Mouse (Mus musculus): ENCODE results near the gene Cfap73.

The Cfap73 gene

GRCm38 (mm10) chr5:120634131-120634530 is at the start of gene Cfap73:
TSS of gene Cfap73 (minus strand) at chr5:120634235.
- DNase-seq (ENCODE audit: low spot score): no peak

- DNase-seq (ENCODE audit: low spot score): no peak
These were observed 49.1 kb upstream of the Cfap73 start for GRCm38 (mm10) chr5:120682982-120683771.

DNA sequence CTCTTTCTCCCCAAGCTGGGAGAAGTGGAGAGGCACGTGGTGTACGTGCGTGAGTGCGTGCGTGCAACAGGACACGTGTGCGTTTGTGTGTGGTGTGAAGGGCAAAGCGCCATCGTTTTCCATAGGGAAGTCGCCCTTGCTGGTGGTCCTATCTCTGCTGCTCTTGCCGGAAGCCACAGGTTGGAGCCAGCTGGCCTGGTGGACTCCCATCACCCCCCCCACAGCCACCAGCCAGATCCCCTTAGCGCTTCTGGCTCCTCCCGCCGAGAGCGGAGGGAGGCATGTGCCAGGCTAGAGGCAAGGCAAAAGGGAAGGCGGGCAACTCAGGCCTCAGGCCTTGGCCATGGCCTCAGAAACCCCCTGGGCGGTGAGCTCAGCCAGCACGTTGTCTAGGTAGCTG is 46.9 kb upstream of the Cfap73 start:
- DNase-seq (ENCODE audit: low spot score): no peak

DNA sequence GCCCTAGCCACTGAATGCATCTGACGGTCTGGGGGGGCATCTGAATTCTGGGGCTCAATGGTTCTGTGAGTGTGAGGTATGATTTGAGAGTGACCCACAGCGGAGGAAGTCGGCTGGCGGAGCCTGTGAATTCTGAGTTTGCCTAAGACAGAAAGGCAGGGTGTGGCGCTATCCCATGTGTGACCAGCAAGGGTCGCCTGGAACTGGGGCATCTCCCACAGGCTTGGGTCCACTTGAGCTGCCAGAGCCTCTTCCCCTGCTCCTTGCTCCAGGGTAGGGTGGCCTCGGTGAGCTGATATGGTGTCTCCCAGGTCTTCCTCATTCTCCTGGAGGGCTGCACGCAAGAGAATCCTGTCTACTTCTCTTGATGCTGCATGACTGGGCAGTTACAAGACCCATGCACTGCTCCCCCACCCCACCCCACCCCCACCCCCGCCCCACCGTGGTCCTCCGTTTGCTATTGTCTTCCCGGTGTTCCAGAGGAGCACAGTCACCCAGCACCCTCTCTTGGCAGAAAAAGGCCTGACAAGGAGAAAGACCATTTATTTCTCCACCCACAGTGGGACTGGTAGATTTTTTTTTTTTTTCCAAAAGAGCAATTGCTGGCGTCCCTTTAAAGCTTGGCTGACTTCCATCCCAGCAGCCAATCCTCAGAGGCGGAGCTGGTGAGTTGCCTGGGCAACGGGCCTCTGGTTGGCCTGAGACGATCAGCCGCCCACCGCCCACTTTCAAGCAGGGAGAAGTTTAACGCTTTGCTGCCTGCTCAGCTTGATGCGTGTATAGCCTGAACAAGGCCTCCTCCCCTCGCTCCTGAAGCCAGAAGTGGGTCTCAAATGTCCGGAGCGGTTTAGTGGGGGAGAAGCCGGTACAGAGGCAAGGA is 45.9 kb upstream of the Cfap73 start:
- DNase-seq (ENCODE audit: low spot score): peak; percentile 83

GRCm38 (mm10) chr5:120677516-120677915 is 43.5 kb upstream of the Cfap73 start:
- no peak for DNase-seq (ENCODE audit: low spot score)

GRCm38 (mm10) chr5:120674229-120675145 is 40.5 kb upstream of the Cfap73 start:
- no peak for DNase-seq (ENCODE audit: low spot score)

- no peak for DNase-seq (ENCODE audit: low spot score)
These were observed 39.6 kb upstream of the Cfap73 start for GRCm38 (mm10) chr5:120673626-120674025.

GRCm38 (mm10) chr5:120671865-120672264 is 37.8 kb upstream of the Cfap73 start:
- no peak for DNase-seq (ENCODE audit: low spot score)

GRCm38 (mm10) chr5:120670132-120670531 is 36.1 kb upstream of the Cfap73 start:
- no peak for DNase-seq (ENCODE audit: low spot score)

DNA sequence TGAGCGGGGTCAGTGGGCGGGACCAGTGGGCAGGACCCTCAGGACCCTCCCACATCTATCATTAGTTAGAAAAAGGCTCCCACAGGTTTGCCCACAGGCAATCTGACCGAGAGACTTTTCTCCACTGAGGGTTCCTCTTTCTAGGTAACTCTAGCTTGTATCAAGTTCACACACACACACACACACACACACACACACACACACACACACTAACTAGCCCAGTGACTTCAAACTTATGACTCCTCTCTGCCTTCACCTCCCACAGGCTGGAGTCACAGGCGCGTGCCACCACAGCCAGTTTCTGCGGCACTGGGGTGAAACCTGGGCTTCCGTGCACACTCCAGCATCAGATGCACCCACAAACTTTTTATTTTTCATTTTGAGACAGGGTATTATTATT is 34.7 kb upstream of the Cfap73 start:
- no peak for DNase-seq (ENCODE audit: low spot score)

DNA sequence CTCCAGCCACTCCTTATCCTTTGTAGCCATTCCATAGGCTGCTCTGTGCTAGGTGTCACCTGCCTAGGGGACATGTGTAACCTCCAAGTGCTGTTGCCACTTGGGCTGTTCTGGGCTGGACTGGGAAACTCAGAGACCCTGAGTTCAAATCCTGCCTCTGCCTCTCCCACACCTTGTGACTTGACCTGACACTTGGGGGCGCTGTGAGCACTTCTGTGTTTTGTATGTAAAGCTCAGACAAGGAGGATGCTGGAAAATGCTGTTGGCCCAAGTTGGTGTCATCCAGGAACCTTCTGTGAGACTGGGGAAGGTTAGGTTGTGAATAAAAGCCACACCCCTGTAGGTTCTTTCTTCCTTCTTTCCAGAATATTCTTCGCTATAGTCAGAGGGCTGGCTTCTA is 30.9 kb upstream of the Cfap73 start:
- no peak for DNase-seq (ENCODE audit: low spot score)

- no peak for DNase-seq (ENCODE audit: low spot score)
These were observed 26.8 kb upstream of the Cfap73 start for GRCm38 (mm10) chr5:120660816-120661215.

DNA sequence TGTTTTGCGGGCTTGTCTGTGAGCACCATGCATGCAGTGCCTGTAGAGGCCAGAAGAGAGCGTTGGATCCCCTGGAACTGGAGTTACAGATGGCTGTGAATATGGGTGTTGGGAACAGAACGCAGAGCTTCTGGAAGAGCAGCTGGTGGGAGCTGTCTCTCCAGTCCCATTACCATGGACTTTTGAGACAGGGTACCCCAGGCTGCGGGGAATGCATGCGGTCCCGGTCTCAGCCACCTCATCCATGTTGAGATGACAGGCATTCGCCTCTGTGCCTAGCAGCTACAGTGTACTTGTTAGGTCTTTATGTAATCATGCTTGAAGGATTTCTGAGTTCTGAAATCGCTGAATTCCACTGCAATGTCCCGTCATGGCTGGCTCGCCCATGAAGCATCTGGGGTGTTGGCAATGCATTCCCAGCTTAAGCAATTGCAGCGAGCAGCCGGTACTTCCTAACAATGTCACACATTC is 22.3 kb upstream of the Cfap73 start:
- DNase-seq (ENCODE audit: low spot score): no peak

DNA sequence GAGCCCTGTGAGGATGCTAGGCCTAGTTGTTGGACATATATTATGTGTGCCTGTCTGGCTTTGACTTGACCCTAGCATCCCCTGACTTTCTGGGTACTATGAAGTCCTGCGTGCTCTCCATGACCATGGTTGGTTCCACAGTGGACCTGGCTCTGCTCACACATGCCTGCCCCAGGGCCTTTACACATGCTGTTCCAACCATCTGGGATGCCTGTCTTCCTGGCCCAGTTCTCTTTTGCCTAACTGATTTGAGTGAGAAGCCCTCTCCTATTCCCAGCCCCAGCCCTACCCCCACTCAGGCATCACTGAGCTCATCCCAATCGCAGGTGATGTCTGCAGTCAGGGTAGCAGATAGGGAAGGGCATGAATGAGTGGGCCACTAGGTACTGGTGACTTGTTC is 19.8 kb upstream of the Cfap73 start:
- DNase-seq (ENCODE audit: low spot score): no peak

- DNase-seq (ENCODE audit: low spot score): no peak
These were observed 19.1 kb upstream of the Cfap73 start for GRCm38 (mm10) chr5:120652915-120653701.

DNA sequence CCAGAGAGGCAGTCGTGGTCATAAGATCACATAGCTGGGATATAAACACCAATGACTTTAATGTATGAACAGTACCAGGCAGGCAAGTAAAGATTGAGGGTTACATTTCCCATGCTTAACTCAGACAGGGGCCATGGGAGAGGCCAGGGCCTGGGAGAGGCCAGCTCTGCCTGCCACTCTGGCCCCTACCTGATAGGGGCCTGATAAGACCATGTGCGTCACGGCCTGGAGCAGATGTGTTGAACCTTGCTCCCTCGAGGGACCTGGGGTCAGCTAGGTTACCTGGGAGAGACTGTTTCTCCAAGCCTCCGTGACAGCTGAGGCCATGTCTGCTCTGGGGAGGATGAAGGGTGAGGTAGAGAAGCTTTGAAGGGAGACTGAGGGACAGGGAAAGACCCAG is 17.2 kb upstream of the Cfap73 start:
- DNase-seq (ENCODE audit: low spot score): no peak

GRCm38 (mm10) chr5:120649938-120650337 is 15.9 kb upstream of the Cfap73 start:
- DNase-seq (ENCODE audit: low spot score): no peak

GRCm38 (mm10) chr5:120649374-120649933 is 15.4 kb upstream of the Cfap73 start:
- no peak for DNase-seq (ENCODE audit: low spot score)

- DNase-seq (ENCODE audit: low spot score): peak; percentile 36
These were observed 14.7 kb upstream of the Cfap73 start, which contains the start of gene Rasal1 for GRCm38 (mm10) chr5:120648569-120649373. TSS of gene Rasal1 (plus strand) at chr5:120648812.

All from ovary, adult 18-20 months (tissue).